Mouse (Mus musculus) CD4-positive naive resting alpha-beta T cell, adult 57 days (primary cell): ENCODE data around the gene Gm20897. TPM values are rescaled to one million over a fixed set of nuclear protein-coding genes. Genes with fewer than 3 reads are reported as not detected.

Experiments used
- total RNA-seq: library from RNA; stranded (reverse); gene quantifications from one replicate; pipeline ENCODE4 v1.2.4, GENCODE M21; 2023

The Gm20897 gene
- not detected for total RNA-seq

DNA sequence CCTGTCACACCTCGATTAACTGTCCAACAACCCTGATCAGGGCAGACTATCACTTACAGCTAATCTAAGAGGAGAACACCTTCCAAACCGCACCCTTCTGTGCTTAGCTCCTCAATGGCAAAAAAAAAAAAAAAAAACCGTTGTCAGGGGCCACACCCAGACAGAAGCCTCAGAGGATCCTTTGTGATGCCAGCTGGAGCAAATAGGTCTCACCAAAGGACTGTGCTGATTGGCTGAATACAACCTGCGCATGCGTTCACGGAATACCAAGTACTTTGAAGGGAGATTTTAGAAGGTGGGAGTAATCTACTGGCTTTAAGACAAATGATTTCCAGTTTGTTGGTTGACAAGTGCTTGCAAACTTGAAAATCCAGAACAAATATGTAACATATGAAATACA lies at the start of gene Gm20897:
Gene Gm20897 (minus strand): TSS at position 101 of the 400 bp plus-strand sequence.

Other genes with a start within 250 kb of the Gm20897 start
- gene Gm21732, start 73.5 kb upstream of the Gm20897 start, total RNA-seq: not detected